Mouse (Mus musculus) hindbrain, embryonic 14.5 days (tissue): ENCODE measurements around the gene Hltf. TPM values are rescaled to one million over a fixed set of nuclear protein-coding genes. Genes with fewer than 3 reads are reported as not detected.

Experiments used
- ATAC-seq: fragments of 200-750 bp; cut with Nextera tagmentation; 2 replicates; pipeline ENCODE4 v1.8.0; 2017; ENCODE audit warnings: moderate number of reproducible peaks, mild to moderate bottlenecking, moderate TSS enrichment, moderate library complexity; ENCODE audit not compliant: low FRiP score
- DNase-seq: peaks from one replicate; pipeline ENCODE4 v3.0.0-alpha.2; 2015; ENCODE audit warnings: low spot score
- H3K27ac ChIP-seq: fragments of 300-500 bp; sonication (generic); 2 replicates; pipeline ENCODE4 v1.5.1; 2014; ENCODE audit warnings: mild to moderate bottlenecking, moderate library complexity
- H3K27me3 ChIP-seq: fragments of 300-500 bp; sonication (generic); 2 replicates; pipeline ENCODE4 v1.6.1; 2014; ENCODE audit warnings: mild to moderate bottlenecking, low read length, mixed read lengths; ENCODE audit not compliant: control insufficient read depth, insufficient read depth
- H3K36me3 ChIP-seq: fragments of 300-500 bp; sonication (generic); replicated peaks from 2 replicates; pipeline ENCODE4 v1.6.1; 2014; ENCODE audit not compliant: control insufficient read depth, insufficient read depth
- H3K4me1 ChIP-seq: fragments of 300-500 bp; sonication (generic); replicated peaks from 2 replicates; pipeline ENCODE4 v1.6.1; 2014; ENCODE audit warnings: antibody characterized with exemption, low read length, mixed read lengths; ENCODE audit not compliant: control insufficient read depth, insufficient read depth
- H3K4me2 ChIP-seq: fragments of 300-500 bp; sonication (generic); replicated peaks from 2 replicates; pipeline ENCODE4 v1.6.1; 2014; ENCODE audit warnings: mild to moderate bottlenecking, moderate library complexity
- H3K4me3 ChIP-seq: fragments of 300-500 bp; sonication (generic); replicated peaks from 2 replicates; pipeline ENCODE4 v1.5.1; 2014; ENCODE audit warnings: mild to moderate bottlenecking, low read length
- H3K9ac ChIP-seq: fragments of 300-500 bp; sonication (generic); 2 replicates; pipeline ENCODE4 v1.6.1; 2014
- H3K9me3 ChIP-seq: fragments of 300-500 bp; sonication (generic); 2 replicates; pipeline ENCODE4 v1.6.1; 2016; ENCODE audit warnings: low read length; ENCODE audit not compliant: control insufficient read depth
- WGBS: fragments of 180-500 bp; shearing (Covaris S2); extraction: QIAGEN DNeasy Blood & Tissue Kit; methylation state at CpG from one replicate; pipeline ENCODE4 v1.1.7; 2014; 5-methylcytosine and 5-hydroxymethylcytosine counted together
- polyA plus RNA-seq: library from polyadenylated mRNA; unstranded; fragments of >200 nt; fragmentation: Nextera tagmentation; extraction: Ambion mirVana; gene quantifications from 2 replicates; pipeline ENCODE4 v1.2.1, GENCODE M21; 2014

Hltf gene
- polyA plus RNA-seq, 1 experiment from 2014 or later = 21.5 TPM

- H3K9ac ChIP-seq = no peak overlapping the region
- WGBS = 90% methylated on average over 9 of the region's 9 CpGs
- H3K27ac ChIP-seq = no peak overlapping the region
- H3K9me3 ChIP-seq = no peaks in the 10 kb centered on the region
- H3K4me2 ChIP-seq = no peak overlapping the region
- H3K27me3 ChIP-seq = no peaks in the 10 kb centered on the region
- ATAC-seq (no peak), DNase-seq (no peak)
- no peaks in the 10 kb centered on the region for H3K36me3 ChIP-seq
- no peak overlapping the region for H3K4me3 ChIP-seq
- H3K4me1 ChIP-seq = no peaks in the 10 kb centered on the region
These were observed 79.4 kb downstream of the Hltf start for GRCm38 (mm10) chr3:20136868-20137581.

GRCm38 (mm10) chr3:20141240-20141639, 83.6 kb downstream of the Hltf start:
- Histone ChIP-seq H3K4me3 (no peak overlapping the region), H3K9me3 (no peaks in the 10 kb centered on the region), H3K4me1 (no peaks in the 10 kb centered on the region), H3K4me2 (no peak overlapping the region), H3K9ac (no peak overlapping the region), H3K36me3 (no peaks in the 10 kb centered on the region), H3K27me3 (no peaks in the 10 kb centered on the region), H3K27ac (no peak overlapping the region)
- no peak for ATAC-seq
- no peak for DNase-seq

GRCm38 (mm10) chr3:20141679-20142078, 84.1 kb downstream of the Hltf start:
- no peaks in the 10 kb centered on the region for H3K9me3 ChIP-seq
- WGBS = 44% methylated on average over 1 of the region's 1 CpGs
- no peaks in the 10 kb centered on the region for H3K4me1 ChIP-seq
- no peaks in the 10 kb centered on the region for H3K27me3 ChIP-seq
- no peak overlapping the region for H3K4me2 ChIP-seq
- H3K9ac ChIP-seq = no peak overlapping the region
- no peak for ATAC-seq
- no peak overlapping the region for H3K27ac ChIP-seq
- no peaks in the 10 kb centered on the region for H3K36me3 ChIP-seq
- H3K4me3 ChIP-seq = no peak overlapping the region
- DNase-seq = no peak

- no peaks in the 10 kb centered on the region for H3K9me3 ChIP-seq
- H3K4me1 ChIP-seq = no peaks in the 10 kb centered on the region
- H3K4me3 ChIP-seq = no peak overlapping the region
- H3K9ac ChIP-seq = no peak overlapping the region
- no peak for ATAC-seq
- no peaks in the 10 kb centered on the region for H3K36me3 ChIP-seq
- no peak overlapping the region for H3K27ac ChIP-seq
- no peaks in the 10 kb centered on the region for H3K27me3 ChIP-seq
- 85% methylated on average over 2 of the region's 2 CpGs for WGBS
- no peak overlapping the region for H3K4me2 ChIP-seq
- no peak for DNase-seq
These were observed 84.5 kb downstream of the Hltf start for GRCm38 (mm10) chr3:20142101-20142500.

- Histone ChIP-seq H3K9me3 (no peaks in the 10 kb centered on the region), H3K27me3 (no peaks in the 10 kb centered on the region), H3K27ac (no peak overlapping the region), H3K4me3 (no peak overlapping the region), H3K4me1 (no peaks in the 10 kb centered on the region), H3K36me3 (no peaks in the 10 kb centered on the region), H3K4me2 (no peak overlapping the region), H3K9ac (no peak overlapping the region)
- ATAC-seq (no peak), DNase-seq (no peak)
- WGBS = 79% methylated on average over 3 of the region's 3 CpGs
These were observed 85.0 kb downstream of the Hltf start for GRCm38 (mm10) chr3:20142576-20142975.

- no peak overlapping the region for H3K4me2 ChIP-seq
- H3K27ac ChIP-seq = no peak overlapping the region
- peaks cover 3% of the 10 kb centered on the region; the same call in 1 of the 2 replicates for H3K36me3 ChIP-seq
- no peaks in the 10 kb centered on the region for H3K4me1 ChIP-seq
- WGBS = 88% methylated on average over 3 of the region's 3 CpGs
- H3K4me3 ChIP-seq = no peak overlapping the region
- H3K9ac ChIP-seq = no peak overlapping the region
- DNase-seq (no peak), ATAC-seq (no peak)
- H3K27me3 ChIP-seq = no peaks in the 10 kb centered on the region
- no peaks in the 10 kb centered on the region for H3K9me3 ChIP-seq
These were observed 86.1 kb downstream of the Hltf start for GRCm38 (mm10) chr3:20143726-20144125.

- Histone ChIP-seq H3K36me3 (peaks cover 10% of the 10 kb centered on the region; the same call in 1 of the 2 replicates), H3K4me3 (no peak overlapping the region), H3K9me3 (no peaks in the 10 kb centered on the region), H3K27me3 (no peaks in the 10 kb centered on the region), H3K27ac (no peak overlapping the region), H3K9ac (no peak overlapping the region), H3K4me1 (no peaks in the 10 kb centered on the region), H3K4me2 (no peak overlapping the region)
- ATAC-seq (no peak), DNase-seq (no peak)
- 42% methylated on average over 2 of the region's 2 CpGs for WGBS
These were observed 86.8 kb downstream of the Hltf start for GRCm38 (mm10) chr3:20144401-20144800.

GRCm38 (mm10) chr3:20145696-20146113, 88.1 kb downstream of the Hltf start:
- H3K27ac ChIP-seq = no peak overlapping the region
- H3K36me3 ChIP-seq = peaks cover 18% of the 10 kb centered on the region; the same call in 1 of the 2 replicates
- ATAC-seq = no peak
- no peak overlapping the region for H3K9ac ChIP-seq
- no peaks in the 10 kb centered on the region for H3K9me3 ChIP-seq
- no peak overlapping the region for H3K4me2 ChIP-seq
- no peaks in the 10 kb centered on the region for H3K4me1 ChIP-seq
- WGBS = 87% methylated on average over 1 of the region's 1 CpGs
- H3K27me3 ChIP-seq = no peaks in the 10 kb centered on the region
- H3K4me3 ChIP-seq = no peak overlapping the region
- no peak for DNase-seq

GRCm38 (mm10) chr3:20146884-20147395, 89.3 kb downstream of the Hltf start:
- H3K4me3 ChIP-seq = no peak overlapping the region
- DNase-seq (no peak), ATAC-seq (peak; percentile 77; the same call in 1 of the 2 replicates)
- no peak overlapping the region; the same call in 1 of the 2 replicates for H3K27ac ChIP-seq
- H3K4me1 ChIP-seq = no peaks in the 10 kb centered on the region
- H3K9ac ChIP-seq = no peak overlapping the region
- H3K9me3 ChIP-seq = no peaks in the 10 kb centered on the region
- WGBS = 63% methylated on average over 7 of the region's 7 CpGs
- peaks cover 18% of the 10 kb centered on the region; the same call in 1 of the 2 replicates for H3K36me3 ChIP-seq
- no peaks in the 10 kb centered on the region for H3K27me3 ChIP-seq
- H3K4me2 ChIP-seq = no peak overlapping the region
